Mouse (Mus musculus): ENCODE results near the gene Zfp831. TPM values are rescaled to one million over a fixed set of nuclear protein-coding genes. Genes with fewer than 3 reads are reported as not detected.

Zfp831 gene
- polyA plus RNA-seq, 1 experiment from 2014 or later, result not detected

GRCm38 (mm10) chr2:174747182-174747581, 103.8 kb downstream of the Zfp831 start:
- H3K9ac ChIP-seq (ENCODE audit: low read length), result no peak overlapping the region
- 72% methylated on average over 1 of the region's 1 CpGs for WGBS
- peak; percentile 75; the same call in 1 of the 2 replicates for ATAC-seq (ENCODE audit: low read depth)

DNA sequence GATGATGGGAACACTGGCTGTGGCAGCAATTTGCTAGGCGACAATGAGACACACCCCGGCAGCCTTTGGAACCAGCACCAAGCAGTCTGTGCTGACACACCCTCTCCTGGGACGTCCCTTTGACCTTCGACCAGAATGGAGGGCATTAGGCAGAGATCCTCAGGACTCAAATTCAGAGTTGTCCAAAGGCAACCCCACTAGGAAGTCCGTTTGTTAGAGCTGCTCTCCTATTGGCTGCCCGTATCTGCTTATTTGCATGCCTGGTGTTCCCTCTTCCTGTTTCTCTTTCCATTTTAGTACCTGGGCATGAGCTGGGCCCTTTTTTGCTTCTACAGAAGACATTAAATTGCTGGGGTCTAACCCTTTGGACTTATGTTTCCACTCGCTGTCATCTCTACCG, 105.0 kb downstream of the Zfp831 start:
- no peak; the same call in 1 of the 2 replicates for ATAC-seq (ENCODE audit: low read depth)
- no peak overlapping the region for H3K4me3 ChIP-seq (ENCODE audit: low read length)
- 0 out of 2 replicates have a peak overlapping the region, but pooled peaks have one; percentile 21 for H3K4me2 ChIP-seq (ENCODE audit: low read depth, low read length)
- peaks cover 4% of the 10 kb centered on the region for H3K4me1 ChIP-seq (replicated peaks; ENCODE audit: control insufficient read depth, insufficient read depth, low read length)
- H3K9ac ChIP-seq (ENCODE audit: low read length), result no peak overlapping the region
- no peaks in the 10 kb centered on the region for H3K36me3 ChIP-seq (ENCODE audit: control insufficient read depth, insufficient read depth, low read length)
- no peak overlapping the region for H3K27ac ChIP-seq (ENCODE audit: low read length)
- H3K9me3 ChIP-seq (ENCODE audit: control insufficient read depth, low read length), result no peaks in the 10 kb centered on the region
- WGBS, result 62% methylated on average over 8 of the region's 8 CpGs
- H3K27me3 ChIP-seq (ENCODE audit: control insufficient read depth, insufficient read depth, low read depth, low read length), result no peaks in the 10 kb centered on the region

More at GRCm38 (mm10) chr2:174747182-174747581, 103.8 kb downstream of the Zfp831 start:
- Histone ChIP-seq H3K36me3 (ENCODE audit: control insufficient read depth, insufficient read depth, low read length) (no peaks in the 10 kb centered on the region), H3K9me3 (ENCODE audit: control insufficient read depth, low read length) (no peaks in the 10 kb centered on the region), H3K4me1 (replicated peaks; ENCODE audit: control insufficient read depth, insufficient read depth, low read length) (peaks cover 4% of the 10 kb centered on the region; the same call in 1 of the 2 replicates), H3K27ac (ENCODE audit: low read length) (no peak overlapping the region), H3K27me3 (ENCODE audit: control insufficient read depth, insufficient read depth, low read depth, low read length) (no peaks in the 10 kb centered on the region), H3K4me2 (ENCODE audit: low read depth, low read length) (no peak overlapping the region), H3K4me3 (ENCODE audit: low read length) (no peak overlapping the region)

DNA sequence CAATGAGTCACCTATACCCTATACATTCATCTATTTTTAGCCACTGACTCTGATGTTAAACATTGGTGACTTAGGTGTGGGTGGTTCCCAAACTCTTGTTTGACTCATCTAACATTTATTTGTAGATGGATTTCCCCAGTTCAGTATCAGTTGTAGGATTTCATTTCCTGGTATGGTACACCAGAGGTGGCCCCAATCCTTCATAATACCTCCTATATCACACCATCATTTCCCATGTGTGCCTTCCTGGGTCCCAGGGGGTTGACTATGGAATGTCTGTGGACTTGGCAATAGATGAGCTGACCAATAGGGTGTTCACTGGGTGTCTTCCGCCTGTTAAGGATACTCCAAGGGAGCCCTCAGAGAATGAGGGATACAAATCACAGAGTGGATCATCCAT, 109.9 kb downstream of the Zfp831 start:
- no peaks in the 10 kb centered on the region for H3K9me3 ChIP-seq (ENCODE audit: control insufficient read depth, low read length)
- no peak overlapping the region for H3K4me2 ChIP-seq (ENCODE audit: low read depth, low read length)
- peaks cover 6% of the 10 kb centered on the region for H3K4me1 ChIP-seq (replicated peaks; ENCODE audit: control insufficient read depth, insufficient read depth, low read length)
- H3K36me3 ChIP-seq (ENCODE audit: control insufficient read depth, insufficient read depth, low read length), result no peaks in the 10 kb centered on the region
- no peak overlapping the region for H3K4me3 ChIP-seq (ENCODE audit: low read length)
- no peak overlapping the region for H3K9ac ChIP-seq (ENCODE audit: low read length)
- ATAC-seq (ENCODE audit: low read depth), result no peak
- 84% methylated on average over 1 of the region's 1 CpGs for WGBS
- H3K27me3 ChIP-seq (ENCODE audit: control insufficient read depth, insufficient read depth, low read depth, low read length), result no peaks in the 10 kb centered on the region
- H3K27ac ChIP-seq (ENCODE audit: low read length), result peak overlapping the region; percentile 80

GRCm38 (mm10) chr2:174754231-174754630, 110.9 kb downstream of the Zfp831 start:
- Histone ChIP-seq H3K36me3 (ENCODE audit: control insufficient read depth, insufficient read depth, low read length) (no peaks in the 10 kb centered on the region), H3K4me3 (ENCODE audit: low read length) (no peak overlapping the region), H3K9ac (ENCODE audit: low read length) (no peak overlapping the region), H3K27ac (ENCODE audit: low read length) (peak overlapping the region; percentile 80), H3K27me3 (ENCODE audit: control insufficient read depth, insufficient read depth, low read depth, low read length) (no peaks in the 10 kb centered on the region), H3K4me1 (replicated peaks; ENCODE audit: control insufficient read depth, insufficient read depth, low read length) (peaks cover 6% of the 10 kb centered on the region), H3K9me3 (ENCODE audit: control insufficient read depth, low read length) (no peaks in the 10 kb centered on the region), H3K4me2 (ENCODE audit: low read depth, low read length) (no peak overlapping the region)
- 23% methylated on average over 1 of the region's 1 CpGs for WGBS
- peak; percentile 90 for ATAC-seq (ENCODE audit: low read depth)

DNA sequence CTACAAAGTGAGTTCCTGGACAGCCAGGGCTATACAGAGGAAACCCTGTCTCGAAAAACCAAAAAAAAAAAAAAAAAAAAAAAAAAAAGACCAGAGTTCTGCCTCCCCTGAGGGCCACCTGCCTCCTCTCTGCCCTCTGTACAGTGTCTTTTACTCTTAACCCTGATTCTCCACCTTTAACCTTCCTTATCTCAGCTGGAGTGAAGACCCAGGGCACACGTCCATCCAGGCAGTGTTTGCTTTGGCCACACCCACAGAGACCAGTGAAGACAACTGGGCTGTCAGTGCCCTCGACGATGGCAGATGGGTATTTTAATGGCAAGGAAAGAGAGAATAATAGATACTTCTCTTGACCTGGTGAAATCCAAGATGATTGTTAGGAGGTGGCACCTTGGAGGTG, 115.9 kb downstream of the Zfp831 start:
- Histone ChIP-seq H3K9ac (ENCODE audit: low read length) (no peak overlapping the region), H3K4me1 (replicated peaks; ENCODE audit: control insufficient read depth, insufficient read depth, low read length) (peaks cover 12% of the 10 kb centered on the region), H3K4me2 (ENCODE audit: low read depth, low read length) (no peak overlapping the region), H3K27ac (ENCODE audit: low read length) (no peak overlapping the region), H3K36me3 (ENCODE audit: control insufficient read depth, insufficient read depth, low read length) (no peaks in the 10 kb centered on the region), H3K9me3 (ENCODE audit: control insufficient read depth, low read length) (no peaks in the 10 kb centered on the region), H3K4me3 (ENCODE audit: low read length) (no peak overlapping the region), H3K27me3 (ENCODE audit: control insufficient read depth, insufficient read depth, low read depth, low read length) (no peaks in the 10 kb centered on the region; the same call in 1 of the 2 replicates)
- ATAC-seq (ENCODE audit: low read depth), result no peak
- WGBS, result 71% methylated on average over 4 of the region's 4 CpGs

Other genes starting within 250 kb of the Zfp831 start
- gene Nelfcd, start 227.7 kb upstream of the Zfp831 start, polyA plus RNA-seq (2015; fragmentation: Nextera tagmentation; extraction: Ambion mirVana), result 136 and 140 TPM in 2 replicates
- 228 and 249 TPM in 2 replicates for gene Ctsz, start 204.5 kb upstream of the Zfp831 start, polyA plus RNA-seq (2015; fragmentation: Nextera tagmentation; extraction: Ambion mirVana)
- gene Tubb1, start 192.8 kb upstream of the Zfp831 start, polyA plus RNA-seq (2015; fragmentation: Nextera tagmentation; extraction: Ambion mirVana), result 5.6 and 6.7 TPM in 2 replicates
- gene Atp5e, start 179.4 kb upstream of the Zfp831 start, polyA plus RNA-seq (2015; fragmentation: Nextera tagmentation; extraction: Ambion mirVana), result 794 and 878 TPM in 2 replicates
- 116 and 117 TPM in 2 replicates for gene Prelid3b, start 170.5 kb upstream of the Zfp831 start, polyA plus RNA-seq (2015; fragmentation: Nextera tagmentation; extraction: Ambion mirVana)
- gene Edn3, start 117.1 kb downstream of the Zfp831 start, polyA plus RNA-seq (2015; fragmentation: Nextera tagmentation; extraction: Ambion mirVana), result 48.5 and 52.7 TPM in 2 replicates

All from lung, embryonic 16.5 days (tissue).